Mouse (Mus musculus) right cerebral cortex, postnatal 14 days (tissue): Measurements from ENCODE around the gene Ankrd55.
"Not testable (repeated sequence)": the region's sequence is repeated elsewhere in the genome, so short reads cannot be mapped to it uniquely, and the experiment has no call there.

Experiments used
- DNase-seq: peaks from one replicate; pipeline ENCODE4 v3.0.0; 2022

Gene Ankrd55

DNA sequence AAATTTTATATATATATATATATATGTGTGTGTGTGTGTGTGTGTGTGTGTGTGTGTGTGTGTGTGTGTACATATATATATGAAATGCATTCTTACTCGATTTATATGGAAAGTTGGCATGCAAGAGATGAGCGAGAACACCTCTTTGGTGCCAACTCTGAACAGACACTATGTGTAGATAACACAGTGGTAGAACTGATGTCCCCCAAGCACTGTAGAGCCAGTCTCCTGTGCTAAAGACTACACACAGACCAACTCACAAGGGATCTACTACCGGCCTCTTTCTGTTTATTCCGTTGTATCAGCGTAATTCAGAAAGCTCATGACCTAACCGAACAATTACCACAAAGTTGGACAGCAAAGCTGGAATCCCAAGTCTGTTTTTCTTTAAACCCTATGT, 6.2 kb downstream of the Ankrd55 start:
- DNase-seq: no peak

DNA sequence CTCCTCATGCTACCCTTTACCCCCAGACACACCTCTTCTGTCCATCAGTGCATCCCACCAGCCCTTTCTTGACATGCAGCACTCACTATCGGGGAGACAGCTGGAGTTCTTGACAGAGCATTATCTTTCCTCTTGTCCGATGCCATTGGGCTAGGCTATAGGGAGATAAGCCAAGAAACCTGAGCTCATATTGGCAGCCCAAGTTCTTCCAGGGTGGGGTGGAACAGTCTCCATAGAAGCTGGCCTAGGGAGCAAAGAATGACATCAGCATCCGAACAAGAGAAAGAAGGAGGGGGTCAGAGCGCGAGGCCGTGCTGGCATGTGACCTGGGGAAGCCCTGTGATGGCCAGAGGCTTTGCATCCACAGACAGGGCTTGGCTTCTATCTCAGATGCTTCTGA, 9.5 kb downstream of the Ankrd55 start:
- DNase-seq: no peak

DNA sequence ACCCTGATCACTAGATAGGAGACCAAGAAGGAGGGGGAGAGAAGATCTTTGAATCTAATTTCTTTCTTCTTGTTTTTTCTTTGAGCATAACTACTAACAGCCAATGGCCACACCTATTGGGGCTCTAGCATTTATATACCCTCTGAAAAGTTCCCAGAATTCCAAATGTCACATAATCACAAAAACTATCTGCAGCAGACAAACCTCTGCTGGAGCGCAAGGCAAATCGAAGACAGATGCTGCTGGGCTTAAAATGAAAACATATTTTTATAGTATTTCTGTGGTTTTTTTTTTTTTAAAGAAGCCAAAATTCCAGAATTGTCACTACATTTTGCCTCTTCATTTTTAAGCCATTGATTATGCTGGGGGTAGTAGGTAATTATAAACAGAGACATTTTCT, 15.2 kb downstream of the Ankrd55 start:
- no peak for DNase-seq

DNA sequence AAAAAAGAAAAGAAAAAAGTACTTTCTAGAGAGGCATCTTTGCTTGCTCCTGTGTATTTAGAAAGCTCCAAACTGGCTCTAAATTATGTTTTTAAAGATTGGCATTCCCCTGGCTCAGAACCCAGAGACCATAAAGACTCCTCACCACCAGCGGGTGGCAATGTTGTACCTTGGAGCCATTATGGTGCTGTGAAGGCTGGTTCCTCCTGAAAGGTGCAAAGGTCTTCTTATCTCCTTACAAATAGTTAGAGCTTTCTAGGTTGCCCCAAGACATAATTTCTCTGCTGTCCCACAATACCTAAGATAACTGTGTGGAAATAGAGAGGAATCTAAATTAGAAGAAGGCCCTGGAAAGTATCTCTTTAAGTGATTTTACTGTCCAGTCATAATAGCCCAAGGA, 20.4 kb downstream of the Ankrd55 start:
- DNase-seq: peak; percentile 31

DNA sequence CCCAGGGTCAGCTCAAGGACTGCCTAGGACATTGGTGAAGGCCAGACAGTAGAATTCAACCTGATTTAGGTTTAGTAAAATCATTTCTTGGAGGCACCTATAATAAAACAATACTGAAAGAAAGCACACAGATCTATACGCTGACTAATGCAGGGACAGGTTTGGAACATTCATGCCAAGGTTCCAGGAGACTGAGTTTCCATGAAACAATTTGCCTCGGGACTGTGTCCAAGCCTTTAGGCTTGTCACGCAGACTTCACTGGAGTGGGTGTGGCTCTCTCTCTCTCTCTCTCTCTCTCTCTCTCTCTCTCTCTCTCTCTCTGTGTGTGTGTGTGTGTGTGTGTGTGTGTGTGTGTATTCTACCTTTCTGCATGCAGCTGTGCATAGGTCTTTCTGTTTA, 23.4 kb downstream of the Ankrd55 start:
- DNase-seq: not testable (repeated sequence)

DNA sequence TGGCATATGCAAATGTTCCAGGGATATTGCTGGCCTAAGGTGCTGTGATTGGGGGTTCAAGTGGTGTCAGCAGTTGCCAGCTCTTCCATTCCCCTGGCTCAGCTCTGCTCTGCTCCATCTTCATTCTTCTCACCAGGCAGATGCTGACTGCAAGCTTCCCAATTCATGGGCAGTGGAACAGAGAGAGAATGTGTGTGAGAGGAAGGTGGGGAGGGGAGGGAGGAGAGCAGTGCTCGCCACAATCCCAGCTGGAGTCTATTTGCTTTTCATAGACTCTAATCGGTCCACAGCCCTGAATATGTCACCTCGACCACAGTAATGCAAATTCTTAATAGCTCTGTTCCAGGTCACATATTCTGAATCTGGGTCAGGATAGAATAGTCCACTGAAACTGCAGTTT, 27.2 kb downstream of the Ankrd55 start:
- DNase-seq: no peak

DNA sequence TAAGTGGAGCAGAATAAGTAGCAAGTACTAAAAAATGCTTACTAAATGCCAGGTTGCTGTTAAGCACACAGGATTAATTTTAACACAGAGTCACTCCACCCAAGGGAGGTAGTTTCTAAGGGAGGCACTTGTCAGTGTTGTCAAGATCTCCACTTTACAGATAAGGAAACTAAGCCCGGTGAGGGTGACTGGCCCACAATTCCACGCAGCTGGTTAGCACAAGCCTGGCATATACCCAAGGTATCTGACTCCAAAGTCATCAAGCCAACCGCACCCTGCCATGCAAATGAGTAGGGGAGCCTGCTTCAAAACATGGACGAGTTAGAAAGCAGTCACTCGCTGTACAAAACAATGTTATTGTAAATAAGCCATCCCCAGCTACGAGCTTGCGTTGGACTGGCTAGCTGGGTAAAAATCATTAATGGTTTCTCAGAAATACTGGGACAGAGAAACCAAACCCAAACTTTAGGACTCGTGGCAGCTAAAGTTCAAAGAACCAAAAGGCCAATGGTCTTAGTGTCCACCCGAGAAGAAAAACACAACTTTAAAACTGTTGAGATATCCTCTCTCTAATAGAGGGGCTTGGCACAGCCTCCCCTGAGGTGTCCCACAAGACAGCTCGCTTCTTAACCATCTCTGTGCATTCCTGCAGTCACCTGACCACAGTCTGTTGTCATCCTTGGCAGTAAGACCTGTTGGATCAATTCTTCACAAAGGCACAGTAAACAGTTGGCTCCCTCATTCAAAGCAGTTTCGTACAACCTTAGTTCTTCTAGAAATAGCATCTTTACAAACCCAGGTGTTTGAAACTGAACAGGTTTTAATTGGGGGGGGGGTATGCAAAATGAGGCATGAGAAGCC, 28.6 kb downstream of the Ankrd55 start:
- DNase-seq: no peak

DNA sequence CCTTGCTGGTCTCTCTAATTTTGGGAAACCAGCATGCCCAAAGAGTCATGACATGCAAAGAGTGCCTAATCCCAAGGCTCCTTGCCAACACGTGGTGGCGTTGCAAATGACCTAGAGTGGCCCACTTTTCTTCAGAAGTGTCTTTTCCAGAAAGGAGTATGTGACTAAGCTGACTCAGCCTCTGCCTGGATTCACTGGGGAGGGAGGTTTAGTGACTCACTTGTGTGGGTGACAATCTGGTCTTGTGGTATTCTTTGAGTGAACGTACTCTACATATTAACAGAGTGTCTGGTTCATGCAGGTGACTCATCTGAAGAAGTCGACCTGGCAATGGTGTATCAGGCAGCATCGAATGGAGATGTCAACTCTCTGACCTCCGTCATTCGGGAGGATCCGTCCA, 29.9 kb downstream of the Ankrd55 start:
- no peak for DNase-seq

DNA sequence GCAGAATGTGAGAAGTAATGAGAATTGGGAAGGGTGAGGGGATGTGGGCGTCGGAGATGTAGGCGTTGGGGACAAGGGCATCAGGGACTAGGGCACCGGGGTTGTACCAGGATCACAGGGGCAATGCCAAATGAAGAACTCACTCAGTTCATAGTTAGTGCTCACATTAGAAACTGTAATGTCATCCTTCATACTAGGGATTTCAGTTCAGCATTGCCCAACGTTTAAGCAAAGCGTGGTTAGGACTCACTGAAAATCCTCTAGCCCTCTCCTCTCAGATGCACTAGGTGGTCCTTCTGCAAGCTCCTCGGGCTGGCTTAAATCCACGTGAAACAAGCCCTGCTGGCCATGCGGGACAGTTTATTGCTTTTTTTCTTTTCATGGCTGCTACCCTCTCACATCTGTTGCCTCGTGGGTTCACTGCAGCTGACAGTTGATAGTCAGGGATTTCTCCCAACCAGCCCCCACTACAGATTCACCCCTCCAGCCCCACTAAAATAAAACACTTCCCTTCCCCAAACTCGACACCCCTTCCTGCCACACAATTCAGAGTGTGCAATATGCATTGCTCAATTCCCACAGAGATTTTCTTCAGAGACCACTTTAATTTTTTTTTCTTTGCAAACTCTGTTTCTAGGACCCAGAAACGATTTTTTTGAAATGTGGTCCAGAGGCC, 35.5 kb downstream of the Ankrd55 start:
- DNase-seq: no peak

DNA sequence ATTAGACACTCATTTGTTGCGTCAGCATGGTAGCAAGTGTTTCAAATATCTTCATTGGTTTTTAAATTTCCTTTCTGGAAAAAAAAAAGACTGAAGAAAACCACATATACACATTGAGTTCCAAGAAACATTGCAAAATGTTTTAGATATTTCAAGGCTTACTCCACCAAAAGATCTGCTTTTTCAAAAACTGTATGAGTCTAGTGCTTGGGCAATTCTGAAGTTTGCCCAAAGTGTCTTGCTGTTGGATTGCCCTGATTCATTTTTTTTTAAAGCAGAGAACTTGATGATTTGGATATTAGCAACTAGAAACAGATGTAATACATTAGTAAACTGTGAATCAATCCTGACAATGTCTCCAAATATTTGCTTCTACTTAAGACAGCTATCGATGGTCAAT, 36.9 kb downstream of the Ankrd55 start:
- DNase-seq: no peak

DNA sequence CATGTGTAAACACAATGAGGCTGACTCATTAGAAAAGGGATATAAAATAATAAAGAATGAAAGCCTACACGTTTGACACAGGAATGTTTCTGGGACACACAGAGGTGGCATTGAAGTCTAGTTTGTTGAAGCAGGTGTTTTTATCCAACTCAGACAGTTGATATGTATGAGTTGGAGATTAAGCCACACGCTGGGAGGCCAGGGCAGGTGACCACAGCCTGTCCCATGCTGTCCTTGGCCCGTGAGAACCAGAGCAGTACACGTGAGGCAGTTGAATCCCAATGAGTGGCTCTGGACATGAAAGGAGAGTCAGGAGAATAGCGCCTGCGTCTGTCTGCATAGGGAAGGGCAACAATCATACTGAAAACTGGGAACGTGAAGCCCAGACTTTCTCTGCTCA, 38.2 kb downstream of the Ankrd55 start:
- no peak for DNase-seq

DNA sequence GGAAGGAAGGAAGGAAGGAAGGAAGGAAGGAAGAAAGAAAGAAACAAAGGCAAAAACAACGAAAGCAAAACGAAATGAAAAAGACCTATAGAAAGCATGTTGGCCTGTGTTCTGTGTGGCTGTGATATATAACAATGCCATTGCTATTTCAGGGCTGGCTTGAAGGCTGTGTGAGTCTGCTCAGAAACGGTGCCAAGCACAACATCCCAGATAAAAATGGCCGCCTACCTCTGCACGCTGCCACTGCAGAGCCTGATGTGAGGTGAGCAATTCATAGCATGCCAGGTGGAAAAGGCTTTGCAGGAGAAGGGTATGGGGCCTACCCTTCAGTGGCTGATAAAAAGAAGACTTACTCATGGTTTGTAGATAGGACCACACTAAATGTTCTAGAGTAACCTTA, 38.7 kb downstream of the Ankrd55 start:
- no peak for DNase-seq

DNA sequence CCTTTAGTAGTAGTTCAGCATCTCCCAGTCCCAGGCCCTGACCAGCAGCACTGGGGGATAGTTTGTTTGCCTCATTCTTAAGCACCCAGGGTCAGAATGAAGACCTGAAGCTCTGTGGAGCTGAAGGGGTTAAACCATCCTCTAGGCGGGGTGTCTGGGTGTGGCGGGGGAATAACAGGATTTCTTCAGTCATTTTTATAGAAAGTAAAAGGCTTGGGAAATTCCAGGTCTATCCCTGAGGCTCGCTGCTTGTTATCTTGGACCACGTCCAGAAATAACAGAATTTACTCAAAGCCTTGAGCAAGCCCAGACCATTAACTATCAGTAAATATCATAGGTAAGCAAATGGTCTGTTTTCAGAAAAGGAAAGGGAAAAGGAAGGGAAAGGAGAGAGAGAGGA, 39.3 kb downstream of the Ankrd55 start:
- DNase-seq: no peak

DNA sequence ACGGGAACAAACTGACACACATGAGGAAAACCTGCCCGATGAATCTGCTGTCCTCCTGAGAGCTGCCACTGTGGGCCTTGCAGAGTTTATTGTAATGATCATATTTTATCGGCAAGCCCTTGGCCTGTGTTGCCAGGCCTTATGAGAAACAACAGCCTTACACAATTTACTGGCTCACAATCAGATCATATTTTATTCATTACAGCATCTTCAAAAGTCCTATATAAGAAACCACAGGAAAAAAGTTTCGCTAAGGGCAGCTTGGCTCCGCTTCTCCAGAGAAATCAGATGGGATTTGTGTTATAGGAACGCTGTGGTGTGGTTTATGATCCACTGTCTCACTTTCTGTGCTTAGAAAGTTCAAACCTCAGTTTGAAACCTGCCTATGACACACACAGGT, 42.0 kb downstream of the Ankrd55 start:
- DNase-seq: no peak

DNA sequence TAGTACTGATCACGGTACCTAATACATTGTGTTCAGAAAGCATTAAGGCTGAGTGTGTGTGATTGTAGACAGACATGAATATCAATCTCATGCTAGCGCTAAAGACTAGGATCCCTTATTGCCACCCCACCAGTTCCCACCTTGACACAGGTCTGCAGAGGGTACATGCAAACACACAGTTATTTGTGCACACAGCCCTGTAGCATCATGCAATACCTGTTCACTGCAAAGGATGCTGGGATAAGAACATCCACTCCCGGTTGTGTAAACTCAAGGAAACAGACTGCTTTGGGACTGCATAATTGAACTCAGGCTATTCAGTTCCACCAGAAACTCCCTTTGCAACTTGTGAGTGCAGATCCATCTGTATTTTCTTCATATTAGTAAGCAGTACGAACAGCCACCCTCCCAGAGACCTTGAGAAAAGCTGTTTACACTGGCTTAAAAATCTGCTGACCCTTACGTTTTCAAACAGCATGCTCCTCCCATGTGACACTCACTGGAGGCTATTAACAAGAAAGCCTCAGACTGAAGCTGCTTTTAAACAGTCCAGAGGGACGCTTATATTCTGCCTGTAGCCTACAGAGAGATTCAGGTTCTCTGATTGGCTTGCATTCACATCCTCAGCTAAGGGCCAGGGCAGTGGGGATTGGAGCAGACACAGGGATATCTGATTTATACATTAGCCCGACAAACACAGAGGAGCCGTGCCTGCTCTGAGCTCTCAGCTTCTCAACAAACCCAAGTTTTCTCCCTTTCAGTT, 42.8 kb downstream of the Ankrd55 start:
- no peak for DNase-seq

DNA sequence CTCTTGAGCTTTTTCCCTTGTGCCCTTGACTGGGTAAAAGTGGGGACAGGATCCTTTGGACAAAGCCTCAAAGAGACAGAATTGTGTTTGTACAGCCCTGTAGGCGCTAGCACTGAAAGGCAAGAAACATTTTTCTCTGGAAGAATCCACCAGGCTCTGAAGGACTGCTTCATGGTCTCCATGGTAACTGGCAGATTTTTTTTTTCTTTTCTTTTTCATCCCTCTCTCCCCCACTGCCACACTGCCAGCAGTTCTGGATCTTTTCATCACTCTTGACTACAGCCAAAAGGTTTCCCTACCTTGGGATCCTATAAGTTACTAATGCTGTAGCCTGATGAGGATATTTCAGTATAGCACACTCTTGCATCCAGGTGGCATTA, 43.4 kb downstream of the Ankrd55 start:
- DNase-seq: no peak

DNA sequence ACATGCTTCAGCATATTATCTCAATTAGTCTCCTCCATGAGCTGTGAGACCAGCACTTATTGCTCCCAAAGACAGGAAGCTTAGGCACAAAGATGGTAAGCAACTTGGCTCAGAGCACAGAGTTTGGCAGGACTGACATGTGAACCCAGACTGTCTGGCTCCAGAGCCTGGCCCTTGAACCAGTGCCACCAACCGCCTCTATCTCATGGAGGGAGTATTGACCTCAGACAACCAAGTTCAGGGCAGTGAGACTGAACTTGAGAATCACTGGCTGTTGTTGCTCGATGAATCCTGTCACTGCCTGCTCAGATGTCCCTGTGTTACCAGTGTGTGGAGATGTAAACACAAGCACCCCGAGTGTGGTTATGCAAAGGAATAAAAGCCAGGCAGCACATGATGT, 47.3 kb downstream of the Ankrd55 start:
- no peak for DNase-seq

DNA sequence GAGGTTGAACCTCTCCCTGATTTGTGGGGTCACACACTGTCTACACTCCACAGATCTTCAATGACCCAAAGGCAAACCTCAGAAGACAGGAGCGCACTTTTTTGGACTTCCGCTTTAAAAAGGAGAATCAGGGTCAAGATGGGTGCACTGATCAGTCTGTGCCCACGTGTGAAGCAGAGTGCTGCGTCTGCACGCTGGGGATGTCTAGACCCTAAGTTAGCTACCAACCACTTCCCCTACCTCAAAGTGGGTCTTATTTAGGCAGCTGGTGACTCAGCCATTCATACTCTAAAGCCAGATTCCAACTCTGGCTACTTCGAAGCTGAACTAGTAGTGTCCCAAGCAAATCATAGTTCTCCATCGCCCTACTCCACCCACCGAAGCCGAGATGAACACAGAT, 48.9 kb downstream of the Ankrd55 start:
- no peak for DNase-seq

DNA sequence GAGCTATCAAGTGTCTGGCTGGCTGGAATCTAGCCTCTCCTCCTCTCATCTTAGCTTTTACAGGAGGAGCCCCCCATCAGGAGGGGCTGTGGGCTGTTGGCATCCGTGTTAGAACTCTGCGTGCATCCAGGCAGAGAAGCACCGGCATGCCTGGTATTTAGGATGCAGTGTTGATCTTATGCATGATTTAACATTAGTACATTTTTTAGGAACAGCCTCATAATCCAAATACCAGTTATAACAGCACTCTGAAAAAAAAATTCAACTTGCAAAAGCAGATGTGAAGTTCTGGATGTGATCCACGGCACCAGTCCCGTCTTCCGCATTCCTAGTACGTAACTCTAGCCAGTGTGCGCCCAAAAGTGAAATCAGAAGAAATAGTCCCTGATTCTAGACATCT, 52.0 kb downstream of the Ankrd55 start:
- no peak for DNase-seq

DNA sequence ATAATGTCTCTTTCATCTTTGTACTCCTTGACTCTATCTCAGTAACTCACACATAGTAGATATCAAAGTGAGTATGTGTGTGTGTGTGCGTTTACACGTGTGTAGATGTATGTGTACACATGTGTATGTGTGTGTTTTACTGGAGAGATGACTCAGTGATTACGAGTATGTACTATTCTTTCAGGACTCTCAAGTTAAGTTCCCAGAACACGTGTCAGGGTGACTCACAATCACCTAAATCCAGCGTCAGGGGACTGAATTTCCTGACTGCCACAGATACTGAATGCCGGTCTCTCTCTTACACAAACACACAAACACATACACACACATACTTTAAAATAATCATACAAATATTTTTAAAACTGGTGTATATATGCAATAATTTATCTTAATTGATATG, 52.5 kb downstream of the Ankrd55 start:
- DNase-seq: no peak

DNA sequence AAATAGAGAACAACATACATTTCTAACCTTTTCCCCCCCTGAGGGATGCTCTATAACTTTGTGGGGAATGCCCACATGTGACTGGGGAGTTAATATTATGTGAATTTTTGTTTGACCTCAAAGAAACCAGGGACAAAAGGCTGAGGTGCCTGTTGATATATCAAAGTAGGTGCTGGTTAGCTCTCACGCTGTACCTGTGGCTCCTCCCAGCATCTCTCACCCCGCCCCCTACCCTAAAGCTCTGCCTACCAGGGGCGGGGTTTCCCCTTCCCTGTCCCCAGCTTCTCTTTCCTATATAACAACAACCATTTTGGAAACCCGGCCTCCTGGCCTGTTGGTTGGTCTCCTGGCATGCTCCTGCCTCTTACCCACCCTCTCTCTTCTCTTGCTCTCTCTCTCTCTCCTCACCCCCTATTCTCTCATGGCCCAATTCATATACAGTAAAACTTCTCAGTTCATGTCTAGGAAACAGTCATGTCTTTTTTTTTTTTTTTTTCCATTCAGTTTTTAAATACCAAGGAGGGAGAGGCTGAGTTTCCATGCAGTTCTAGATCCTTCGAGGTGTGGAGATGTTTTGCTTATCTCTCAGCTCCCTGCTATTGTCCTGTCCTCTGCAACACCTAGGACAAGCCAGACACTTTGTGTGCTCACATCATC, 54.8 kb downstream of the Ankrd55 start:
- no peak for DNase-seq

DNA sequence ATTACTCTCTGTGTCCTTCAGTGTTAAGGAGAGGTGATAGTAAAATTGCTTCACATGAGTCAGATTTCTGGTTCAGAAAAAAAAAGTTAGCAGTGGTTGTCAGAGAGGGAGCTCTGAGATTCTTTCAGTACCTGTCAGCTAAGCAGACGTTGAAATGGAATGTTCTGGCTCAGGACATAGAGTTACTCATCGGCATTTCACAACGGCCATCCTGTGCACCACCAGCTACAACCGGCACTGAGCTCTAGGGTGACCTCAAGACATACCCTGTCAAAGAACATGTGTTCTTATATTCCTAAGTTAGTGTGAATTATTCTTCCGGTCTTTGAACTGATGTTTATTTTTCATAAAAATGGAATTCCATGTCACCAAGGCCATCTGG, 55.4 kb downstream of the Ankrd55 start:
- no peak for DNase-seq

DNA sequence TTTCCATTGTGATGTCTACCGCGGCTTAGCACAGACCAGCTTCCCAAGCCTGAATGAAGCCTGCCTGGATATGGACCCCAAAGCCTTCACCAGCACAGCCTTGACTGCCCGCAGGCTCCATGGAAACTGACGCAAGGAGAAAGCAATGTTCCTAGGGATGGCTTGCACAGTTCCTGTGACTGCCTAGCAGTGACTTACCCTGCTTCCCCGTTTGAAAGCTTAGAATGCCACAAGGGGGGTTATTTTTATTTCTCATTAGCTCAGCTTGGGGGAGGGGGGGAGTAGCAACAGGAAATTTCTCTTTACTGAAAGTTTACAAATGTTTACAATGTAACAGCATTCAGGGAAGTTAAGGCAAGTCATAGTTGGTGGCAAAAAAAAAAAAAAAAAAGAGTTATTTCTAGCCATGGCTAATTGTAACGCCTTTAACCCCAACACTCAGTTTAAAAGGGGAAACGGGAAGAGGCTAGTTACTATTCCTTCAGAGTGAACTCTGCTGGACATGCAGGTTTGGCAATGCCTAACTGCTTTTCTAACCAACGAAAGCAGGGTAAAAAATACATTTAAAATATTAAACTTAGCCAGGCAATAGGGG, 56.1 kb downstream of the Ankrd55 start:
- no peak for DNase-seq
